Mouse (Mus musculus) stomach, postnatal 0 days (tissue): ENCODE results near the gene Trub1.

Source experiments
- CTCF ChIP-seq: IDR thresholded peaks from 2 replicates; pipeline ENCODE4 v1.5.1; 2016; ENCODE audit warnings: antibody characterized with exemption, low read depth, mild to moderate bottlenecking, moderate library complexity
- EP300 ChIP-seq: optimal IDR thresholded peaks from 2 replicates; pipeline ENCODE3; 2016; ENCODE audit warnings: antibody characterized with exemption

DNA sequence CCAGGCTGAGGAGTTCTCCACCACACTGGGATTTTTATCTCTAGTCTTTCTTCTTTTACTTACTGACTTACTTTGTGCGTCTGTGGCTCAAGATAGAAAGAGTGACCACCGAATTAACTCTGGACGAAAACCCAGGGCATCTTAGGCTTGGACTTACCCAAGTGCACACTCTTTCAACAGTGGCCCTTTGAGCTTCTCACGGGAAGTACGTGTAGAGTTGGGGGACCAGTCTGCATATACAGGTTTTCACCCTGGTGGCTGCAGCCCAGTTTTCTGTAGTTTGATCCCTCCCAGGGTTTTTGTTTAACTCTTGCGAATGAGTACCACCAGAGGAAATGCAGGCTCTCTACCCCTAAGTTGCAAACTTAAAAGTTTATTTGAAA lies 497 bp downstream of the Trub1 start:
- TF ChIP-seq CTCF (no peak), EP300 (no peak)
